Mouse (Mus musculus) ovary, postnatal 10 days (tissue): ENCODE results near the gene Ndst4.

Source experiments
- DNase-seq: peaks from one replicate; pipeline ENCODE4 v3.0.0; 2022; ENCODE audit warnings: low spot score

Ndst4 gene

GRCm38 (mm10) chr3:125403601-125404396 is at the start of gene Ndst4:
Gene Ndst4 (plus strand): TSS chr3:125404076.
- no peak for DNase-seq

- DNase-seq, result no peak
These were observed 6.4 kb upstream of the Ndst4 start for GRCm38 (mm10) chr3:125397443-125397842.

GRCm38 (mm10) chr3:125406456-125406855 is 2.6 kb downstream of the Ndst4 start:
- no peak for DNase-seq

DNA sequence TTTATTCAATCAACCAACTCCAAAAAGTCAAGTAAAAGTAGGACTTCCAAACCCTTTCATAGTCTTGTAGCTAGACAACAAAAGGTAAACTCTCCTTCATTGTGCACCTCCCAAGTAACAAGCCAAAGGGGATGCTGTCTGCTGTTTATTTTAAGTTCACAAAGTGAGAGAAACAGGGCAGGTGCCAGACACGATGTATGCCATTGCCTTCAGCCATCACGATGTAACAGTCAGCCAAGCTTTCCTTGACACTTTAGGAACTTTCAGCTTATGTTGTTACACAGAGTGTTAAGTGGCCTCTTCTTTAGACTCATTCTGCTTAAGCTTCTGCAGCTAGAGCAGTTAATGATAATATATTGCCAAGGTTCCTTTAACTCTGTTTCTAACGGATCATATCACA is 3.1 kb downstream of the Ndst4 start:
- no peak for DNase-seq

DNA sequence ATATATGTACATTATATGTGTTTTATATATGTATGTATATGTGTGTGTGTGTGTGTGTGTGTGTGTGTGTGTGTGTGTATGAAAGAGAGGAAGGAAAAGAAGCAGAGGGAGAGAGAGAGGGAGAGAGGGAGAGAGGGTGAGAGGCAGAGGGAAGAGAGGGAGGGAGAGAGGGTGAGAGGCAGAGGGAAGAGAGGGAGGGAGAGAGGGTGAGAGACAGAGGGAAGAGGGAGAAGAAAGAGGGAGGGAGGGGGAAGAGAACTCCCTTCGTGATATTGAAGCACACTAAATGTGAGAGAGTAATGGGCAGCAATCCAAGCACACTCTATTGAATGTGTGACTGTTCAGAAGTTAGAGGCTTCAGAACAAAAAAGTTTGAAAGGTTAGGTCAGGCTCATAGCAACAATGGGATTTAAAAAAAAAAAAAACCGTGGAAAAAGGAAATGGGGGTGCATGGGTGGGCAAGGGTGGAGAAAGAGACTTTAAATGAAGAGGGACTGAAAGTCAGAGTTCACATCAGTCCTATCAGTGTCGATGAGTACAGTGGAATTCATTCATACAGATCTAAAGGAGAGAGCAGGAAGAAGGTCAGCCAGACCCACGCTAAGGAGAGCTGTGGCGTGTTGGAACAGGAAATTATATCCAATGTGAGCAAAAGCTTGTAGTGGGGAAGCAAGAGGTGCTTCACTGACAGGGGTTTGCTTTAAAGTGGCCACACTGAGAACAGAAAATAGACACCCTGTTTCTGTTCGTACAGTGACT is 63.2 kb downstream of the Ndst4 start:
- no peak for DNase-seq

GRCm38 (mm10) chr3:125510102-125510501 is 106.2 kb downstream of the Ndst4 start:
- DNase-seq, result no peak

- no peak for DNase-seq
These were observed 129.5 kb downstream of the Ndst4 start for GRCm38 (mm10) chr3:125533371-125533770.

GRCm38 (mm10) chr3:125570602-125571001 is 166.7 kb downstream of the Ndst4 start:
- no peak for DNase-seq

DNA sequence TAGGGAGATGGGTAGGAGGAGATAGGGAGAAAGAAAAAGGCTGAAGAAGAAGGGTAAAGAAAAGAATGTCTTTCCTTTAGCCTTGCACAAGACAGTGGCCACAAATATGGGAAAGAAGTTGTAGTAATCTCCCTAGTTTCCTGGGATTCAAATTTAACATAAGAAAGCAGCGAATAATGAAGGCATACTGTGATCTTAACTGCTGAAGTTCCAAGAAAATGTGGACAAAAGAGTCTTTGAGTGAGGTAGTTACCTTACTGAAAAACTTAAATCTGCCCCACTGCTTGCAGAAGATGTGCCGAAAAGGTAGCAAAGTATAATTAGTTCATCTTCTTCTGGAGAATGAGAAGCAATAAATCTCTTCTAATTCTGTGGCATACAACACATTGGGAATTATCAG is 228.4 kb downstream of the Ndst4 start:
- DNase-seq, result no peak

GRCm38 (mm10) chr3:125655009-125655635 is 251.2 kb downstream of the Ndst4 start:
- no peak for DNase-seq

DNA sequence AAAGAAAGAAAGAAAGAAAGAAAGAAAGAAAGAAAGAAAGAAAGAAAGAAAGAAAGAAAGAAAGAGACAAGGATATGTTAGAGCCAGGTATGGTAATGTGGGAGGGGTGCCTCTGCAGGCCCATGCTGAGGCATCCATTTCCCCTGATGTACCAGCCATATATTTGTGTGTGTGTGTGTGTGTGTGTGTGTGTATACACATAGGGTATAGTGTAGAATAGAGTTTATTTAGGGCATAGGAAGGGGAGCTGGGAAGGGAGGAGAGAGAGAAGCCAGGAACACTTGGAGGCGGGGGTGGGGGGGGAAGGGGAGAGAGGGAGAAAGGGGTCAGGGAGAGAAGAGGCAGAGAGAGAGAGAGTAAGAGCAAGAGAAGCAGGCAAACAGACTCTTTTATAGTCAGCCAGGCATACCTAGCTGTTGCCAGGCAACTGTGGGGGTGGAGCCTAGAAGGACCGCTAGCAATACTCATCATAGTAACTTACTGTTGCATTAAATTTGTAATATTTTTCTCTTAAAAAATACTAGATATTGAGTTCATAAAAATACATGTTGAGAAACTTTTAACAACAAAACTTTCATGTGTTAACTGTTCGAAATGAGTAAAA is 256.3 kb downstream of the Ndst4 start:
- DNase-seq, result no peak

GRCm38 (mm10) chr3:125660884-125661532 is 257.1 kb downstream of the Ndst4 start:
- DNase-seq, result no peak

- no peak for DNase-seq
These were observed 270.3 kb downstream of the Ndst4 start for GRCm38 (mm10) chr3:125673997-125674794.

DNA sequence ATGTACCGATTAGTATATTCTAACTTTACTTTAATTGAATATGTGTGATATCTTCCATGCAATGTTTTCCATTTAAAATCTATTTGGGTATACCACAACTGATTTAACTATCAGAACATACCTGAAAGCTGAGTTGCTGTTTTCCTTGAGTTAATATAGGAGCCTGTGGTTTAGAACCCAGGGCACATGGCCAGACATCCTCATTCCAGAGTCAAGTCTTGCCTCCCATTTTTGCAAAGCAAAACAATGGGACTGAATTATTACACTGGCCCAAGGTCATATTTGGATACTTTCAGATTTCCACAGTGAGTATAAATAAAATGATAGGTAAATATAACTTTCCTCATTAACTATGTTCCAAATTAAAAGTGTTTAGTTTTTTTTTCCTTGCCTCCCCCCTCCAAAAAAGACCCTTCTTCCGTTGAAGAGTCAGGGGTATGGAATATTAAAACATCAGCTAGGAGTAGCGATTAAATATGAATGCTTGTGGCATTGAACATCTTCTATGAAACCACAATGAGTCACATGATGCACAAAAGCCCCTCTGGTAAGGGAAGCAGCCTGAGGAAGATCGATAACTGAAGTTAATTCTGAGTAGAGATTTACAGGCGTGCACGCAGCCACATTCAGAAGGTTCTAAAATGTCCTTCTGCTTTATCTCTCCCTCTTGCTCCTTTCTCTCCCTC is 271.5 kb downstream of the Ndst4 start:
- no peak for DNase-seq

- no peak for DNase-seq
These were observed 275.0 kb downstream of the Ndst4 start for GRCm38 (mm10) chr3:125678924-125679323.

GRCm38 (mm10) chr3:125683460-125684230 is 279.8 kb downstream of the Ndst4 start:
- no peak for DNase-seq

DNA sequence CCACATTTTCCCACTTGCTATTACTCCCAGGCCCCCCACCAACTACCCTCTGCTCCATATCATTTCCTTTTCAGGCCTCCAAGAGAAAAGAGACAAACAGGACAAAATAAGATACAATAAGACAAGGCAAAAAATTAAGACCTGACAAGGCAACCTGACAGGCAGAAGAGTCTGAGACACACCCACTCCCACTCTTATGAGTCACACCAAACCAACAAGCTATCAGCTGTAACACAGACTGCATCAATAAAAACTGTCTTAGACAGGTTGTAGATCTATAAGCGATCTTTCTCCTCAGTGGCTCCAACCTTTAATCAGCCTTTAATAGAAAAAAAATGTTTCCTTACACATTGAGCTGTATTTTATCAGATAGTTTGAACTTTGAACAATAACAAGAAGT is 280.7 kb downstream of the Ndst4 start:
- no peak for DNase-seq

GRCm38 (mm10) chr3:125687601-125688000 is 283.7 kb downstream of the Ndst4 start:
- no peak for DNase-seq

DNA sequence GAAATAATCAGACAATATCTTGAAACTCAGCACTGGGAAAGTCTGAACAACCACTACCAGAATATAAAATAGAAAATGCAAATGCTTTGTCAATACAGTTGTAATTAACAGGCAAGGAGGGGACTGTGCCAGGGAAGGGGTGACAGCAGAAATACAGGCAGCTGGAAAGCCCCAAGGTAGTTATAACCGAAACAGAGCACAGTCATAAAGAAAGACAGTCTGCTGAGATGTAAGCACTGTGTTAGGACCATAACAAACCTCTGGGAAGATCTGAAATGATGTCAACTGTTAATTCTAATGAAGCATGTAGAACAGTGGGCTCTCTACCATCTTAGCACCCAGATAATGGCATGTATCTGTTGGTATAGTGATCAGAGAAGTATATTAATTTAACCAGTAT is 287.1 kb downstream of the Ndst4 start:
- no peak for DNase-seq

DNA sequence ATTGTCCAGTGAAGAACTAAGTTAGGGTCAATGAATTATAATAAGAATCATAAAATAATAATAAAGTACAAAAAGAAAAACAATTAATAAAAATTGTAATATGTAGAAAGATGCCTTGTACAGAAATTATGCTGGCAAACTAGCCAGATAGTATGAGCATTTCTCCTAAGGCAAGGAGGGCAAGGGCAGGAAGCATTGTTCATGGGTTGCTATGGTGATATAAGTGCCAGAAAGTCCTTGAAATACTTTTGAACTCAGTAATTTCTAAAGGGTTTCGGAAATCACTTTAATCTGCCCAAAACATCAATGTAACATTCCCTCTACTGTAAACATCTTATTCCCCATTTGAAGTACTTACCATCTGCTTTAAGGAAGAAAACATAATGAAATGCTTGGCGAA is 319.1 kb downstream of the Ndst4 start:
- DNase-seq, result no peak
